Mouse (Mus musculus): Measurements from ENCODE around the gene Slco2a1. TPM values are rescaled to one million over a fixed set of nuclear protein-coding genes. Genes with fewer than 3 reads are reported as not detected.

The Slco2a1 gene
- polyA plus RNA-seq, 1 experiment from 2014 or later, result 70.0 TPM

DNA sequence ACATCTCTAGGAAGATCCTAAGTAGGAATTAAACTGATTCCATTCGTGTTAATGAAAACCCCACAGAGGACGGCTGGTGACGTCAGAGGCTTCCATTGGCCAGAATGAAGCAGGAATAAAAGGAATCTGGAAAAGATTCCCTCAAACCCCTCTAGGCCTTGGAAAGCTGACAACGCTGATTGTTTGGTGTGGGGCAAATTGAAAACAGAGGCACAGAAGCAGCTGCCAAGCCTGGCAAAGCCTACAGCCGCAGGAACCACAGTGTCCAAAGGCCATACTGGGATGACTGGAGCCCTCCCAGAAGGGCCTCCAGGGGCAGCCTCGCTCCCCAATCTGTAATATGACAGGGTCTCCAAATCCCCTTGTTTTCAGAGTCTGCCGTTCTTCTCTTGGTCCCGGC, 78.3 kb downstream of the Slco2a1 start:
- DNase-seq (ENCODE audit: low spot score) (no peak), ATAC-seq (no peak)
- H3K27me3 ChIP-seq (replicated peaks; ENCODE audit: insufficient read depth, low read length), result no peaks in the 10 kb centered on the region
- H3K4me2 ChIP-seq (replicated peaks; ENCODE audit: low read depth, low read length), result no peak overlapping the region
- H3K4me3 ChIP-seq (ENCODE audit: low read depth, low read length), result no peak overlapping the region
- H3K9ac ChIP-seq (replicated peaks; ENCODE audit: low read depth), result no peak overlapping the region
- 0 out of 2 replicates have a peak, but pooled peaks cover 4% of the 10 kb centered on the region for H3K36me3 ChIP-seq (ENCODE audit: insufficient read depth, low read length)
- WGBS, result 84% methylated on average over 8 of the region's 8 CpGs
- no peak overlapping the region for H3K27ac ChIP-seq (ENCODE audit: low read length)
- no peaks in the 10 kb centered on the region; the same call in 1 of the 2 replicates for H3K4me1 ChIP-seq (ENCODE audit: insufficient read depth, low read depth, low read length)
- no peaks in the 10 kb centered on the region for H3K9me3 ChIP-seq (ENCODE audit: low read length)
- no peak for TF ChIP-seq EP300 (IDR thresholded peaks at IDR 0.05)
- no peak for TF ChIP-seq CTCF (IDR thresholded peaks at IDR 0.05)

DNA sequence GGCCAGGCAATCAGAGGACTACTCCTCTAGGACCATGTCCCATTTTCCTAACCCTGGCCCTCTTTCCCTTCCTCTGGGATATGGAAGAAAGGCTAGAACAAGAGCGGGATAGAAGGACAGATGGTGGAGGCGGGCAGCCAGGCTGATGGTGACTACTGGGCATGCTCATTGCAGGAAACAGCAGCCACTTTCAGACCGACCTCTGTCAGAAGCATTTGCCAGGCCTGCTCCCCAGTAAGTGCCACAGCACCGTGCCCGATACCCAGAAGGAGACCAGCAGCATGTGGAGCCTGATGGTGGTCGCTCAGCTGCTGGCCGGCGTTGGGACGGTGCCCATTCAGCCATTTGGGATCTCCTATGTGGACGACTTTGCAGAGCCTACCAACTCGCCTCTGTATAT, 79.1 kb downstream of the Slco2a1 start:
- no peak for TF ChIP-seq CTCF (IDR thresholded peaks at IDR 0.05)
- no peak for TF ChIP-seq EP300 (IDR thresholded peaks at IDR 0.05)
- no peak overlapping the region for H3K4me2 ChIP-seq (replicated peaks; ENCODE audit: low read depth, low read length)
- H3K9ac ChIP-seq (replicated peaks; ENCODE audit: low read depth), result no peak overlapping the region
- H3K9me3 ChIP-seq (ENCODE audit: low read length), result no peaks in the 10 kb centered on the region
- ATAC-seq (no peak), DNase-seq (ENCODE audit: low spot score) (no peak)
- 0 out of 2 replicates have a peak, but pooled peaks cover 3% of the 10 kb centered on the region for H3K36me3 ChIP-seq (ENCODE audit: insufficient read depth, low read length)
- no peaks in the 10 kb centered on the region for H3K27me3 ChIP-seq (replicated peaks; ENCODE audit: insufficient read depth, low read length)
- no peak overlapping the region for H3K4me3 ChIP-seq (ENCODE audit: low read depth, low read length)
- 85% methylated on average over 11 of the region's 11 CpGs for whole genome bisulfite sequencing
- no peaks in the 10 kb centered on the region; the same call in 1 of the 2 replicates for H3K4me1 ChIP-seq (ENCODE audit: insufficient read depth, low read depth, low read length)
- H3K27ac ChIP-seq (ENCODE audit: low read length), result no peak overlapping the region

DNA sequence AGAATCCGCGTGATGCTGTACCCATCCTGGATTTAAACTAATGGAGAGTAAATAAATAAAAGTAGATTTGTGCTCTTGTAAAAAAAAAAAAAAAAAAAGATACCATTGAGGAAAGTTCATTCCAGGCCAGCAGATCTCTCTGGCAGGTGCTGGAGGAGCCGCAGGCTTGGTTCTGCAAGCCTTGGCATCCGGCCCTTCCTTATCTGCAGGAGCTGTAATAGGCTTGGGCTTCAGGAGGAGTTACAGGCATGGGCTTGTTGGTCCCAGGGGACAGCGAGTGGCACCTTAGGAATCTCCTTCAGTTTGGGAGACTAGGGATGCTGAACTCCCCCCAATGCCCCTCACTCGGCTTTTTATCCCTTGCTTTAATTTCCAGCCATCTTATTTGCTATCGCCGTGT, 80.3 kb downstream of the Slco2a1 start:
- 82% methylated on average over 8 of the region's 8 CpGs for WGBS
- DNase-seq (ENCODE audit: low spot score) (no peak), ATAC-seq (no peak)
- no peaks in the 10 kb centered on the region for H3K36me3 ChIP-seq (ENCODE audit: insufficient read depth, low read length)
- H3K27me3 ChIP-seq (replicated peaks; ENCODE audit: insufficient read depth, low read length), result no peaks in the 10 kb centered on the region
- TF ChIP-seq EP300 (IDR thresholded peaks at IDR 0.05) (no peak), CTCF (IDR thresholded peaks at IDR 0.05) (no peak)
- H3K9me3 ChIP-seq (ENCODE audit: low read length), result no peaks in the 10 kb centered on the region
- no peak overlapping the region for H3K4me3 ChIP-seq (ENCODE audit: low read depth, low read length)
- H3K9ac ChIP-seq (replicated peaks; ENCODE audit: low read depth), result no peak overlapping the region
- H3K4me1 ChIP-seq (ENCODE audit: insufficient read depth, low read depth, low read length), result no peaks in the 10 kb centered on the region; the same call in 1 of the 2 replicates
- no peak overlapping the region for H3K4me2 ChIP-seq (replicated peaks; ENCODE audit: low read depth, low read length)
- H3K27ac ChIP-seq (ENCODE audit: low read length), result no peak overlapping the region

DNA sequence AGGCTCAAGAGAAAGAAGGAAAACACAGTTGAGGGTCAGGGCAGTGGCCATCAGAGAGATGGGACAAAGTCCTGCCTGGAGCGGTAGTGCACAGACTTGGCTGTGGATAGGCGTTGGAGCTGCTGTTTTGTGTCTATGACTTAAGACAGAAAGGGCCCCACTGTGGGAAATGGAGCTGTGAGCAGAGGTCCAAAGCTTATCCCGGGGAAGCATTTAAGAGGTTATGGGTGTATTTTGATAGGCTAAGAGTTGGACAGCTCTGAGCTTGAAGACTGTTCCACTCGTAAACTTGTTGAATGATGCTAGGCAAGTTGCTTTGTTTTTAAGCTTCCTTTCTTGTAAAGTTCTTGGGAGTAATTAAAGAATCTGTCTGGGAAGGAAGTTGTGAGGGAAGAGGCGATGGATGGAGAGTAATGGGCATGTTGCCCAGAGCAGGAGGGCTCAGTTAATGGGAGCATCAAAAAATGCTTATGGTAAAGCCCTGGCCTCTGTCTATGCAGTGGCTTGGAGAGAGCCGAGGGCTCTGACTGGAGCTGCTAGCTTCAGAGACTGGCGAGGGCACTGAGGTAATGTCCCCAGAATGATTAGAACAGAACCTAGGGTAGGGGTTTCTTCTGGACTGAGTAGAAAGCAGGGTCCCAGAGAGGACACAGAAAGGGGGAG, 83.2 kb downstream of the Slco2a1 start:
- peak; percentile 22 for DNase-seq (ENCODE audit: low spot score)
- 45% methylated on average over 7 of the region's 7 CpGs for WGBS
- H3K4me3 ChIP-seq (ENCODE audit: low read depth, low read length), result no peak overlapping the region
- no peaks in the 10 kb centered on the region for H3K9me3 ChIP-seq (ENCODE audit: low read length)
- no peak for TF ChIP-seq CTCF (IDR thresholded peaks at IDR 0.05)
- TF ChIP-seq EP300 (IDR thresholded peaks at IDR 0.05), result no peak
- no peak overlapping the region for H3K27ac ChIP-seq (ENCODE audit: low read length)
- H3K4me2 ChIP-seq (replicated peaks; ENCODE audit: low read depth, low read length), result no peak overlapping the region
- no peak for ATAC-seq
- no peaks in the 10 kb centered on the region for H3K36me3 ChIP-seq (ENCODE audit: insufficient read depth, low read length)
- peaks cover 5% of the 10 kb centered on the region; the same call in 1 of the 2 replicates for H3K4me1 ChIP-seq (ENCODE audit: insufficient read depth, low read depth, low read length)
- no peak overlapping the region for H3K9ac ChIP-seq (replicated peaks; ENCODE audit: low read depth)
- no peaks in the 10 kb centered on the region for H3K27me3 ChIP-seq (replicated peaks; ENCODE audit: insufficient read depth, low read length)

DNA sequence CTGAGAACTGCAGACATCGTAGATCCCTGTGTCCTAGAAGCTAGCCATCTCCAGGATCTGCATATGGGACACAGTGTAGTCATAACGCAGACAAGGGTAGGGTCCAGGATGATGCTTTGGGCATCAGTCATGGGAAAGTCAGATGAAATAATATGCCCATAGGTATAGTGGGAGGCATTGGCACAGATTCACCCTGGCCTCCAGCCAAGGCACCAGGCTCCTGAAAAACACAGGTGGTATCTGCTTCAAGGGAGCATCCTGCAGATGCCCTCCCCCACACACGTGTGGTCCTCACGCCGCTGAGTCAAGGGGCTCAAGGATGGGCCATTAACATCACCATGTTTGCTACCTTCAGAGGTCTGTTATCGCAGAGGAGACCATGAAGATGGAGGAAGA, 83.7 kb downstream of the Slco2a1 start:
- Histone ChIP-seq H3K4me3 (ENCODE audit: low read depth, low read length) (no peak overlapping the region), H3K4me1 (ENCODE audit: insufficient read depth, low read depth, low read length) (peaks cover 5% of the 10 kb centered on the region; the same call in 1 of the 2 replicates), H3K4me2 (replicated peaks; ENCODE audit: low read depth, low read length) (no peak overlapping the region), H3K9ac (replicated peaks; ENCODE audit: low read depth) (no peak overlapping the region), H3K9me3 (ENCODE audit: low read length) (no peaks in the 10 kb centered on the region), H3K27ac (ENCODE audit: low read length) (no peak overlapping the region), H3K27me3 (replicated peaks; ENCODE audit: insufficient read depth, low read length) (no peaks in the 10 kb centered on the region), H3K36me3 (ENCODE audit: insufficient read depth, low read length) (no peaks in the 10 kb centered on the region)
- no peak for DNase-seq (ENCODE audit: low spot score)
- TF ChIP-seq CTCF (IDR thresholded peaks at IDR 0.05) (no peak), EP300 (IDR thresholded peaks at IDR 0.05) (no peak)
- 87% methylated on average over 6 of the region's 6 CpGs for WGBS
- ATAC-seq, result no peak

DNA sequence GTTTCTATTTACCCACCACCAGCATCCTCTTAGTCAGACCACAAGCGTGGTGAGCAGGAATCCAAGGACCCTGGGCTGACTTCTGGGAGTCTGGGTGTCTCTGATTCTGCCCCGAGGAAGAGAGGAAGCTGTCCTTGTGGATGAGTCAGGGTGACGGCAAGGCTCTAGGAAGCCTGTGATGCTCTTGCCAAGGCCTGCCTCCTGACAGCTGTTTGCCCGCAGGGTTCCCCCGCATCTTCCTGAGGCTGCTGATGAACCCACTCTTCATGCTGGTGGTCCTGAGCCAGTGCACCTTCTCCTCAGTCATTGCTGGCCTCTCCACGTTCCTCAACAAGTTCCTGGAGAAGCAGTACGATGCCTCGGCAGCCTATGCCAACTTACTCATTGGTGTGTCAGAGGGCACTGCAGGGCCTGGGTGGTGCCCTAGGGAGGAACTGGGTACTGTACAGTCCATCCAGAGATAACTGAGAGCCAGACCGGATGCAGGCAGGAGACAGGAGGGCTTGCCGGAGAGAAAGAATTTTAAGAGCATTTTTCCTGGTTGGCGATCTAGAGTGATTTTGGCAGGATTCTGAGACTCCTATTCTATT, 84.5 kb downstream of the Slco2a1 start:
- Histone ChIP-seq H3K9ac (replicated peaks; ENCODE audit: low read depth) (no peak overlapping the region), H3K27ac (ENCODE audit: low read length) (no peak overlapping the region), H3K9me3 (ENCODE audit: low read length) (no peaks in the 10 kb centered on the region), H3K27me3 (replicated peaks; ENCODE audit: insufficient read depth, low read length) (no peaks in the 10 kb centered on the region), H3K4me2 (replicated peaks; ENCODE audit: low read depth, low read length) (no peak overlapping the region), H3K4me1 (ENCODE audit: insufficient read depth, low read depth, low read length) (peaks cover 5% of the 10 kb centered on the region; the same call in 1 of the 2 replicates), H3K4me3 (ENCODE audit: low read depth, low read length) (no peak overlapping the region), H3K36me3 (ENCODE audit: insufficient read depth, low read length) (no peaks in the 10 kb centered on the region)
- DNase-seq (ENCODE audit: low spot score), result peak; percentile 41
- peak; percentile 25; the same call in 1 of the 2 replicates for ATAC-seq
- no peak for TF ChIP-seq CTCF (IDR thresholded peaks at IDR 0.05)
- no peak for TF ChIP-seq EP300 (IDR thresholded peaks at IDR 0.05)
- WGBS, result 59% methylated on average over 11 of the region's 11 CpGs
